Mouse (Mus musculus) lung, embryonic 14.5 days (tissue): Measurements from ENCODE around the gene Rora. TPM values are rescaled to one million over a fixed set of nuclear protein-coding genes. Genes with fewer than 3 reads are reported as not detected.

ENCODE experiments used
- ATAC-seq: fragments of 200-750 bp; cut with Nextera tagmentation; 2 replicates; pipeline ENCODE4 v1.8.0; 2017; ENCODE audit warnings: mild to moderate bottlenecking, moderate TSS enrichment, moderate library complexity; ENCODE audit not compliant: insufficient read depth
- DNase-seq: peaks from one replicate; pipeline ENCODE4 v3.0.0-alpha.2; 2015
- H3K27ac ChIP-seq: fragments of 300-500 bp; sonication (generic); 2 replicates; pipeline ENCODE4 v1.5.1; 2014; ENCODE audit warnings: low read depth, mild to moderate bottlenecking, moderate library complexity
- H3K27me3 ChIP-seq: fragments of 300-500 bp; sonication (generic); 2 replicates; pipeline ENCODE4 v1.6.1; 2014; ENCODE audit warnings: low read length, control low read depth; ENCODE audit not compliant: insufficient read depth
- H3K36me3 ChIP-seq: fragments of 300-500 bp; sonication (generic); 2 replicates; pipeline ENCODE4 v1.6.1; 2014; ENCODE audit warnings: control low read depth; ENCODE audit not compliant: insufficient read depth
- H3K4me1 ChIP-seq: fragments of 300-500 bp; sonication (generic); 2 replicates; pipeline ENCODE4 v1.6.1; 2014; ENCODE audit warnings: antibody characterized with exemption, control low read depth; ENCODE audit not compliant: insufficient read depth
- H3K4me2 ChIP-seq: fragments of 300-500 bp; sonication (generic); 2 replicates; pipeline ENCODE4 v1.6.1; 2014; ENCODE audit warnings: mild to moderate bottlenecking
- H3K4me3 ChIP-seq: fragments of 300-500 bp; sonication (generic); 2 replicates; pipeline ENCODE4 v1.5.1; 2014; ENCODE audit warnings: low read depth, low read length
- H3K9ac ChIP-seq: fragments of 300-500 bp; sonication (generic); 2 replicates; pipeline ENCODE4 v1.6.1; 2014
- H3K9me3 ChIP-seq: fragments of 300-500 bp; sonication (generic); 2 replicates; pipeline ENCODE4 v1.6.1; 2016; ENCODE audit warnings: low read depth, low read length, control low read depth
- CTCF ChIP-seq: IDR thresholded peaks from 2 replicates; pipeline ENCODE4 v1.5.1; 2016; ENCODE audit warnings: antibody characterized with exemption, low read depth
- WGBS: fragments of 180-500 bp; shearing (Covaris S2); extraction: QIAGEN DNeasy Blood & Tissue Kit; methylation state at CpG from one replicate; pipeline ENCODE4 v1.1.7; 2014; 5-methylcytosine and 5-hydroxymethylcytosine counted together
- polyA plus RNA-seq: library from polyadenylated mRNA; unstranded; fragments of >200 nt; fragmentation: Nextera tagmentation; extraction: Ambion mirVana; gene quantifications from 2 replicates; pipeline ENCODE4 v1.2.1, GENCODE M21; 2014

Gene Rora
- polyA plus RNA-seq, 1 experiment from 2014 or later = 5.9 TPM

DNA sequence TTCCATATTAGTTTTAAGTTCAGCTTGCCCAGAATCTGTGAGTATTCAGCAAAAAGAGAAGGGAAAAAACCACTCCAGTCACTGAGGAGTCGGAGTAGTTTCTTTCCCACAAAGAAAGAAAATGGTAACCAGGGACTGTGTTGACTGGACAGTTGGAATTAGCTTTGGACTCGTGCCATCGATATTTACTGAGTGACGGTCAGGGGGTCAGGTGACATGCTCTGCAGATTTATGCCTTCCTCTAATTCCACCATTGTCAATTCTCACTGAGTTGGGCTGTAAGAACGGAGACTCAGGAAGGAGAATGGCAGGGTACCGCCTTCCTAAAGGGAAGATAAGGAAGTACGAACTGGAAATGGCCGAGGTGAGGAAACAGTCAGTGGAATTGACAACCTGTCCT is 670.2 kb downstream of the Rora start:
- Histone ChIP-seq H3K27me3 (no peaks in the 10 kb centered on the region), H3K4me1 (0 out of 2 replicates have a peak, but pooled peaks cover 2% of the 10 kb centered on the region), H3K4me3 (no peak overlapping the region), H3K9ac (no peak overlapping the region), H3K4me2 (no peak overlapping the region), H3K27ac (no peak overlapping the region), H3K36me3 (no peaks in the 10 kb centered on the region), H3K9me3 (no peaks in the 10 kb centered on the region)
- DNase-seq (peak; percentile 46), ATAC-seq (no peak)
- WGBS = 56% methylated on average over 8 of the region's 8 CpGs
- TF ChIP-seq CTCF = no peak

DNA sequence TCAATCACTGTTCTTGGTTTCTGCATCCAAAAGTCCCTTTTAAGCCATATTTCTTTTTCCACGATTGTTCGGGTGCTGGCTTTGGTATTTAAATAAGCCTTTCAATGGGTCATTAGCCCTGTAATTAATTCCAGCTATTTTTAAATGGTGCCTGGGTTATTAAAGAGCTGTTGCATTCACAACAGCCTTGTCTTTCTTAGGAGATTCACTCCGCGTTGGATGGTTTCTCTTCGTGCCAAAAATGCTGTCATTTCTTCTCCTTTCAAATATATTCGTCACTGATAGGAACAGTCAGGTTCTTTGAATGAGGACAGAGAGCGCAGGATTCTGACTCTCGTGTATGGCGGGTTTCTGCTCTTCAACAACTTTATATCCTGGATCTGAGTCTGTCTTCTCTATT is 673.5 kb downstream of the Rora start:
- Histone ChIP-seq H3K9ac (no peak overlapping the region), H3K27me3 (no peaks in the 10 kb centered on the region), H3K9me3 (no peaks in the 10 kb centered on the region), H3K4me3 (no peak overlapping the region), H3K4me2 (no peak overlapping the region), H3K27ac (no peak overlapping the region), H3K36me3 (no peaks in the 10 kb centered on the region), H3K4me1 (0 out of 2 replicates have a peak, but pooled peaks cover 2% of the 10 kb centered on the region)
- no peak for DNase-seq
- TF ChIP-seq CTCF = no peak
- ATAC-seq = no peak
- 66% methylated on average over 9 of the region's 9 CpGs for WGBS

DNA sequence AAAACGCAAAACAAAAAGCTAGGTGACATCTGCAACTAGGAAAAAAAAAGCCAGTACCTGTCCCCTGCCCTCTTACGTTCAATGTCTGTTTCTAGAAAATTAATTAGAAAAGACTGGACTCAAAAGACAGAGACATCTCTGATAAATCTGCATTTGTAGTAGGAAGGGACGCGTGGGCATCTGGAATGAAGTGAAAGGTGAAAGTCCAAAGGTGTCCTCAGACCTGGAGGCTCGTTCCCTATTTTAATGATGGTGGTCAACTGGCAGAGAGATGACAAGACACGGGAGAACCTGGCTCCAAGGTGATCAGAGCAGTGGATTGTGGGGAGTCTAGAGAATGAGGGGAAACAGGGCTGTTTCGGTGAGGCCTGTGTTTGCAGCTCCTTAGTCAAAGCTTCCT is 674.0 kb downstream of the Rora start:
- no peak for DNase-seq
- H3K36me3 ChIP-seq = no peaks in the 10 kb centered on the region
- TF ChIP-seq CTCF = no peak
- no peak for ATAC-seq
- no peak overlapping the region for H3K4me2 ChIP-seq
- WGBS = 84% methylated on average over 7 of the region's 7 CpGs
- no peaks in the 10 kb centered on the region for H3K4me1 ChIP-seq
- H3K9me3 ChIP-seq = no peaks in the 10 kb centered on the region
- H3K27ac ChIP-seq = no peak overlapping the region
- H3K27me3 ChIP-seq = no peaks in the 10 kb centered on the region
- no peak overlapping the region for H3K9ac ChIP-seq
- H3K4me3 ChIP-seq = no peak overlapping the region

DNA sequence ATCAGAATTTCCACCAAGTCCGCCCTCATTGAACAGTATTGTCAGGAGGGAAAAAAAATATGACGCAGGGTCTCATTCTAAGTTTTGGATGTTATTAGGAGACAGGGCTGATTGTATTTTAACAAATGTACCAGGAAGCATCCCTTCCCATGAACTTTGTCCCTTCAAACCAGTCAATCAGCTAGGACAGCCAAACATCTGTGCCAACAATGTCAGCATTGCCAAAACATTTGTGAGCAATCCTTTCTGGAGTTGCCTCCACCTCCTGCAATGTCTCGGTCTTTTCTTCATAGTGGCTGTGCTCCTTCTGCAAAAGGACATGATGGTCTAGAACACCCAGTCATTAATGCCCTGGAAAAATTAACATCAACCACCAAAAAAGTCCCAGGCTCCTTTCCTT is 678.2 kb downstream of the Rora start:
- Histone ChIP-seq H3K27ac (no peak overlapping the region), H3K27me3 (no peaks in the 10 kb centered on the region), H3K4me3 (no peak overlapping the region), H3K4me2 (no peak overlapping the region), H3K4me1 (peaks cover 7% of the 10 kb centered on the region; the same call in 1 of the 2 replicates), H3K9me3 (no peaks in the 10 kb centered on the region), H3K36me3 (no peaks in the 10 kb centered on the region), H3K9ac (no peak overlapping the region)
- ATAC-seq (no peak), DNase-seq (peak; percentile 35)
- no peak for TF ChIP-seq CTCF
- 78% methylated on average over 3 of the region's 3 CpGs for WGBS

DNA sequence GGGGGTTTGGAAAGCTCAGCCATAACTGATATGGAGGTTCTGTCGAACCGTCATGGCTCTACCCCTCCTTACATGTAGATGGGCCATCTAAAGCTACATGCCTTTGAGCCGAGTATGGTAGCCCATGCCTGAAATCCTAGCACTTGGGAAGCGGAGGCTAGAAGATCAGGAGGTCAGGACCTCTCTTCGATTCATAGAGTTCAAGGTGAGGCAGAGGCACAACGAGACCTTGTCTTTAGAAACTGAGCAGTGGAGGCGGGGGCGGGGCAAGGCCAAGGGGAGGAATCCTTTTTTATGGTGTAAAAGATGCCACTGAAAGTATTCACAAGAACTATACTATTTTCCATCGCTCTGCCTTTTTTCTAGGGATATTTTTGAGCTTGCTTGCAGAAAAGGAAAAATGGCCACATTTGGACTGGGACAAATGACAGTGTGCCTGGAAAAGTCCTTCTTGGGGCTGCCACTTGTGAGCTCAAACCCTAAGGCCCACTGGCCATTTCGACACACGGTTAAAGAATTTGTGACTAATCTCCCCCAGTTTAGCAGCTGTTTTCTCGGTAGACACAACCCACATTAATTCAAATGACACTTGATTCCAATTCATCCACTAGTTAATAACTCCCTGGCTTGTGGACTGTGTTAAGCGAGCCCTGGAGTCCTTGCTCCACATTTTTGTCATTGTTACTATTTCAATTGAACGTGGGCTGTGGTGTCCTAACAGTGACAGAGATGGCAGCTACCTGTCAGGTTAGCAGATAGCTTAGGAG is 679.4 kb downstream of the Rora start:
- no peaks in the 10 kb centered on the region for H3K27me3 ChIP-seq
- TF ChIP-seq CTCF = no peak
- no peaks in the 10 kb centered on the region for H3K9me3 ChIP-seq
- peaks cover 7% of the 10 kb centered on the region; the same call in 1 of the 2 replicates for H3K4me1 ChIP-seq
- 75% methylated on average over 14 of the region's 14 CpGs for WGBS
- no peak overlapping the region for H3K27ac ChIP-seq
- ATAC-seq (no peak), DNase-seq (no peak)
- no peak overlapping the region for H3K4me3 ChIP-seq
- H3K36me3 ChIP-seq = no peaks in the 10 kb centered on the region
- no peak overlapping the region for H3K4me2 ChIP-seq
- no peak overlapping the region for H3K9ac ChIP-seq

DNA sequence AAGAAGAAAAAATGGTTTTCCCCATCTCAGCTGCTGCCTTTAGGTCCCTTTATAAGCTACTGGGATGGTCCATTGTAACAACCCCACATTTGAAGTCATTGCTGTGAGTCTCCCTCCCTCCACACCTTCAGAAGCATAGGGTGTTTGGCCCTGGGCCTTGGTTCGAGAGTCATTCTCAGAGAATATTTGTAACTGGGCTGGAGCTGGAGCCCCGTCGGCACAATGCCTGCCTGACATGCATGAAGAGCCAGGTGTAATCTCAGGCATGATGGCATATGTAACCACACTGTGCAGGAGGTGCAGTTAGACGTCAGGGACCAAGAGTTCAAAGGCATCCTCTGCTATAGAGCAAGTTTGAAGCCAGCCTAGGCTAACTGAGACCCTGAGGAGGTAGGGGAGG is 680.1 kb downstream of the Rora start:
- DNase-seq (no peak), ATAC-seq (no peak)
- Histone ChIP-seq H3K27ac (no peak overlapping the region), H3K27me3 (no peaks in the 10 kb centered on the region), H3K36me3 (no peaks in the 10 kb centered on the region), H3K4me3 (no peak overlapping the region), H3K4me1 (peaks cover 7% of the 10 kb centered on the region; the same call in 1 of the 2 replicates), H3K9ac (no peak overlapping the region), H3K4me2 (no peak overlapping the region), H3K9me3 (no peaks in the 10 kb centered on the region)
- 65% methylated on average over 4 of the region's 4 CpGs for WGBS
- TF ChIP-seq CTCF = no peak

DNA sequence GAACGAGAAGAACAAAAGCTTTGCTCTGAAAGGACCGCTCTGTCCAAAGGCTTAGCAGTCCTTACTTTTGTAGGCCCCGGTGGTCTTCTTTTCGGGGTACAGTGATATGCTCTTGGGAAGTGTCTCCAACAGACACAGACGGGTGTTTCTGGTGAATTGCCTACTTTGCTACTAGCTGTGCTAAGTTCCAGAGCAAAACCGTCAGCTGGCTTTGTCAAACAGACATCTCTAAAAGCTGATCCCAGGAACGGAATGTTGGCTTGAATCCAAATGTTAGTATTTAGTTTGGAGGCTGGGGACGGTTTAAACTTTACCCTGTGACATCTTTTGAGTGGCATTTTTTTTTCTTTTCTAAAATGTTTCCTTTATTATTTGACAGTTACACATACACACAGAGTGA is 680.5 kb downstream of the Rora start:
- ATAC-seq (peak; percentile 60; the same call in 1 of the 2 replicates), DNase-seq (peak; percentile 88)
- TF ChIP-seq CTCF = no peak
- WGBS = 27% methylated on average over 8 of the region's 8 CpGs
- H3K27me3 ChIP-seq = no peaks in the 10 kb centered on the region
- no peak overlapping the region for H3K4me2 ChIP-seq
- H3K27ac ChIP-seq = no peak overlapping the region
- H3K36me3 ChIP-seq = no peaks in the 10 kb centered on the region
- H3K9ac ChIP-seq = no peak overlapping the region
- peaks cover 7% of the 10 kb centered on the region; the same call in 1 of the 2 replicates for H3K4me1 ChIP-seq
- no peak overlapping the region for H3K4me3 ChIP-seq
- no peaks in the 10 kb centered on the region for H3K9me3 ChIP-seq
